Mouse (Mus musculus) embryo, embryonic 11.5 days (tissue): ENCODE measurements at regions not wholly inside any gene's neighbourhood (a gene's known extent, or its start where the extent isn't known, plus 50 kb on each side); places are given as distances from the start of the nearest gene placed in this dataset.

Experiments
- DNase-seq: peaks from one replicate; pipeline ENCODE4 v3.0.0-alpha.2; 2012; ENCODE audit warnings: low read depth, low spot score

- DNase-seq: no peak
Measured at GRCm38 (mm10) chr1:157940331-157940758, 415.8 kb downstream of the Brinp2 start.

GRCm38 (mm10) chr1:157957506-157957905 is 398.6 kb downstream of the Brinp2 start:
- DNase-seq: no peak

GRCm38 (mm10) chr1:157964461-157964860 is 391.7 kb downstream of the Brinp2 start:
- no peak for DNase-seq

- no peak for DNase-seq
Measured at GRCm38 (mm10) chr1:157969635-157970111, 386.5 kb downstream of the Brinp2 start.

GRCm38 (mm10) chr1:157973373-157974232 is 382.5 kb downstream of the Brinp2 start:
- DNase-seq: no peak

GRCm38 (mm10) chr1:157974656-157975055 is 381.5 kb downstream of the Brinp2 start:
- no peak for DNase-seq

GRCm38 (mm10) chr1:158019161-158019560 is 337.0 kb downstream of the Brinp2 start:
- DNase-seq: peak; percentile 56

- no peak for DNase-seq
Measured at GRCm38 (mm10) chr1:158039756-158040155, 316.4 kb downstream of the Brinp2 start.

GRCm38 (mm10) chr1:158040334-158040733 is 315.8 kb downstream of the Brinp2 start:
- DNase-seq: no peak

- no peak for DNase-seq
Measured at GRCm38 (mm10) chr1:158052644-158053043, 303.5 kb downstream of the Brinp2 start.

GRCm38 (mm10) chr1:158054961-158055360 is 301.2 kb downstream of the Brinp2 start:
- no peak for DNase-seq

- DNase-seq: no peak
Measured at GRCm38 (mm10) chr1:158056994-158057630, 299.0 kb downstream of the Brinp2 start.

- no peak for DNase-seq
Measured at GRCm38 (mm10) chr1:158057789-158058188, 298.3 kb downstream of the Brinp2 start.

- DNase-seq: no peak
Measured at GRCm38 (mm10) chr1:158061995-158062394, 294.1 kb downstream of the Brinp2 start.

GRCm38 (mm10) chr1:158082181-158082580 is 273.9 kb downstream of the Brinp2 start:
- DNase-seq: no peak

- DNase-seq: no peak
Measured at GRCm38 (mm10) chr1:158085856-158086255, 270.3 kb downstream of the Brinp2 start.

GRCm38 (mm10) chr1:158097500-158097899 is 258.6 kb downstream of the Brinp2 start:
- no peak for DNase-seq

- DNase-seq: no peak
Measured at GRCm38 (mm10) chr1:158119708-158120107, 236.4 kb downstream of the Brinp2 start.

GRCm38 (mm10) chr1:158124902-158125301 is 231.2 kb downstream of the Brinp2 start:
- DNase-seq: no peak

GRCm38 (mm10) chr1:158126272-158126671 is 229.9 kb downstream of the Brinp2 start:
- DNase-seq: no peak

GRCm38 (mm10) chr1:158129243-158129770 is 226.8 kb downstream of the Brinp2 start:
- no peak for DNase-seq

- DNase-seq: no peak
Measured at GRCm38 (mm10) chr1:158147525-158147924, 208.6 kb downstream of the Brinp2 start.
